Mouse (Mus musculus): ENCODE data around the gene Cpsf4l.

GRCm38 (mm10) chr11:113691318-113691717, 18.5 kb downstream of the Cpsf4l start:
- TF ChIP-seq HCFC1 (IDR thresholded peaks at IDR 0.05; ENCODE audit: borderline replicate concordance, insufficient read depth, low read length), result no peak
- TF ChIP-seq CHD2 (IDR thresholded peaks at IDR 0.05; ENCODE audit: low read depth, low read length), result no peak
- no peak for TF ChIP-seq ZNF384 (IDR thresholded peaks at IDR 0.05; ENCODE audit: low read depth, low read length)
- TF ChIP-seq MAFK (IDR thresholded peaks at IDR 0.05; ENCODE audit: insufficient read depth, low read depth, low read length), result no peak
